Mouse (Mus musculus): ENCODE results near the gene Bcl2a1d.
"Not testable (repeated sequence)": the region's sequence is repeated elsewhere in the genome, so short reads cannot be mapped to it uniquely, and the experiment has no call there.

GRCm38 (mm10) chr9:88732334-88732733 lies 620 bp upstream of the Bcl2a1d start:
- TF ChIP-seq CTCF, EP300 (IDR thresholded peaks at IDR 0.05; ENCODE audit: low read depth): not testable (repeated sequence)
